Mouse (Mus musculus) ES-Bruce4 (cell line): ENCODE measurements around the gene Sh3bp4.
A peak's percentile ranks its signal among the peaks of the same experiment; 100 is the strongest.

Experiments
- CTCF ChIP-seq: IDR thresholded peaks from one replicate; pipeline ENCODE4 v1.8.1; 2011; ENCODE audit warnings: low read depth, low read length
- EP300 ChIP-seq: IDR thresholded peaks from 2 replicates; pipeline ENCODE4 v1.6.1; 2011; ENCODE audit warnings: low read depth, low read length; ENCODE audit not compliant: insufficient read depth
- POLR2A ChIP-seq: IDR thresholded peaks from one replicate; pipeline ENCODE4 v1.8.1; 2011; ENCODE audit warnings: low read length; ENCODE audit not compliant: insufficient read depth

DNA sequence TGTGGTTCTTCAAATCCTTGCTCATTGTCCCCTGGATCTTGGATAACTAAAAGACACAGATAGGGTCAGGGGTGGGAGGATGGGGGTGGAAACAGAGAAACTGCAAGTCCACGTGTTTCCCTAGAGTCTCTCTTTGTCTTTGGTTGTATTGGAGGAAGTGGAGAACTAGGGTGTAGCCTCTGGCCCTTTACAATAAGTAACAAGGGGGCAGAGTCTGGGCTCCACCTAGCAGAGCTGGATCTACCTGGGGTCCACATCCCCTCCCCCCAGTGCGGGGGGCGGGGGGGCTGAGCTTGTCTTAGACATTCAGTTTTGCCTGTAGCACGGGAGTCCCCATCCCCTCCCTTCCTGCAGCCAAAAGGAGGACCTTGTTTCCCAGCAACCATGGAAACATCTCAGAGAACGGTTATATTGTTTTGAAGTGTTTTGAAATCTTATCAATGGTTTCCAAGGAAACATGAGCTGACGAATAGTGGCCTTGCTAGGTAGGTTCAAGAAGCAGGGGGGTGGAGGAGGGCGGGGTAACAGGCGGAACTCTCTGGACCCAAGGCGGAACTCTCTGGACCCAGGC, 113.1 kb downstream of the Sh3bp4 start:
- TF ChIP-seq POLR2A (no peak), CTCF (no peak), EP300 (peak; percentile 64; the same call in 1 of the 2 replicates)
